Mouse (Mus musculus) olfactory bulb, adult 2 months (tissue): ENCODE measurements around the gene Sctr. TPM values are rescaled to one million over a fixed set of nuclear protein-coding genes. Genes with fewer than 3 reads are reported as not detected.
A peak's percentile ranks its signal among the peaks of the same experiment; 100 is the strongest.

ENCODE experiments used
- H3K27ac ChIP-seq: fragments of 200-500 bp; 2 replicates; pipeline ENCODE4 v1.5.1; 2012; ENCODE audit warnings: low read depth, low read length; ENCODE audit not compliant: insufficient read depth
- H3K4me1 ChIP-seq: fragments of 200-500 bp; 2 replicates; pipeline ENCODE4 v1.6.1; 2012; ENCODE audit warnings: low read length; ENCODE audit not compliant: control insufficient read depth, insufficient read depth
- H3K4me3 ChIP-seq: fragments of 200-500 bp; 2 replicates; pipeline ENCODE4 v1.5.1; 2012; ENCODE audit warnings: mild to moderate bottlenecking, low read depth, low read length, moderate library complexity; ENCODE audit not compliant: insufficient read depth
- CTCF ChIP-seq: fragments of 200-500 bp; IDR thresholded peaks from 2 replicates; pipeline ENCODE4 v1.5.1; 2012; ENCODE audit warnings: low read depth, mild to moderate bottlenecking, low read length, moderate library complexity; ENCODE audit not compliant: insufficient read depth
- POLR2A ChIP-seq: fragments of 200-500 bp; IDR thresholded peaks from 2 replicates; pipeline ENCODE4 v1.6.1; 2012; ENCODE audit warnings: mild to moderate bottlenecking, low read depth, low read length, moderate library complexity; ENCODE audit not compliant: insufficient read depth
- WGBS: fragments of 180-500 bp; shearing (Covaris S2); methylation state at CpG from one replicate; pipeline ENCODE4 v1.1.7; 2018; 5-methylcytosine and 5-hydroxymethylcytosine counted together
- polyA plus RNA-seq: library from polyadenylated mRNA; stranded (reverse); fragments of >200 nt; gene quantifications from 2 replicates; pipeline ENCODE4 v1.2.4, GENCODE M21; 2012; ENCODE audit warnings: low replicate concordance; ENCODE audit not compliant: missing spikeins, insufficient read depth, insufficient read length

The Sctr gene
- polyA plus RNA-seq, 1 experiment, result not detected

DNA sequence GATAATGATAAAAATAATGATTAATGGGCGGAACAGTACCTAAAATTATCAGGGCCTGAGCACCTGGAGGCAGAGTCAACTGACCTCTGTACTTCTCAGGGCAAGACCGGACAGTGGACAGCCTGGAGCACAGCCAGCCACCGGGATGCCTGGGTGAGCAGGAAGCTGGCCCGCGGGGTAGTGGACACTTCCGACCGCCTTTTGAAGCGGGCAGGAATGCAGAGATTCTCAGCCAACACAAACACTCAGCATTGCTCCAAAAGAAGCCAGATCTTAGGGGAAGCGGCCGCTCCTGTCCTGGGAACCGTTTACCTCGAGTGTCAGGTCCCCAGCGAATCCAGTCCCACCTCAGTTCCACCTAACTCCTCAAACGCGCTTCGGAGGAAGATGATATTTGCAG is 66.2 kb downstream of the Sctr start:
- Histone ChIP-seq H3K27ac (no peak overlapping the region), H3K4me1 (peaks cover 18% of the 10 kb centered on the region), H3K4me3 (peak overlapping the region; percentile 19; the same call in 1 of the 2 replicates)
- TF ChIP-seq POLR2A, result no peak
- no peak for TF ChIP-seq CTCF
- WGBS, result 19% methylated on average over 16 of the region's 16 CpGs

DNA sequence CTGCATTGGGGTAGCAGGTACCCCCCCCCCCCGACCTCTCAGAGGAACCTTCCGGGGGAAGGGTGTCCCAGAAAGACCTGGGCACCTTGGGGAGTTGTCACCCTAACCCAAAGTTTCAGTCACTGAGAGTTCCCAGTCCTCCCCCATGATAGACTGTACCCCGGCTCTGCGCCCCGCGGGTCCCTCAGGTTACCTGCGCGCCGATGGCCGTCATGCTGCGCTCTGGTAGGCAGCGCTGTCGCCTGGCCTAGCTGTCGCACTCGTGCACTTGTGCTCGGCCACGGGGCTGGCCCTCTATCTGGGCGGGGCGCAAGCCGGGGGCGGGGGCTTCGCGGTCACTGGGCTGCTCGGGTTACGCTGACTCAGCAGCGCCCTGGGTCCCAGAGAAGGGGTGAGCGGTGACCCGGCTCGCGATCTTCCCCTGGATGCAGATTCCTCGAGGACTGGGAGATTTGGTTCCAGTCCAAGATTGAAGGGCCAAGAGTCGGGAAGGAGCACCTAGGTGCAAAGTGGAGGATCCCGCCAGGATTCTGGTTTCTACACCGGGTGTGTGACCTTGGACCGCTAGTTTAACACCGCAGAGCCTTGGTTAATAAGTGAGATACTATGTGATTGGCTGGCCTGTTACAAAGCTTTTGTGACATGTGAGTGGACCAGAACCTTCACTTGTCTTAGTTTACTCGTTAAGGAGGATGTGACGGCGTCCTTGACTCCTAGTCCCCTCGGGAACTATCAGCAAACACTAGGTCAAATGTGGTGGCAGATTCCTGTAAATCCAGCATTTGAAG is 67.0 kb downstream of the Sctr start, which contains the start of gene Tmem37:
Tmem37 (minus strand) TSS at position 556 of the 788 bp plus-strand sequence.
- no peak within 1 kb of the TSS for H3K27ac ChIP-seq
- TF ChIP-seq POLR2A, result no peak
- no peak for TF ChIP-seq CTCF
- H3K4me3 ChIP-seq, result peak within 1 kb of the TSS; percentile 19
- peaks cover 18% of the 10 kb centered on the region for H3K4me1 ChIP-seq
- WGBS, result 12% methylated on average over 40 of the region's 40 CpGs

- TF ChIP-seq POLR2A (no peak), CTCF (no peak)
- H3K4me1 ChIP-seq, result peaks cover 18% of the 10 kb centered on the region
- 27% methylated on average over 4 of the region's 4 CpGs for WGBS
- no peak overlapping the region for H3K4me3 ChIP-seq
- no peak overlapping the region for H3K27ac ChIP-seq
Observed at GRCm38 (mm10) chr1:120074307-120074702, 67.6 kb downstream of the Sctr start.

- no peak for TF ChIP-seq CTCF
- no peak for TF ChIP-seq POLR2A
- Histone ChIP-seq H3K4me1 (peaks cover 18% of the 10 kb centered on the region), H3K27ac (no peak overlapping the region), H3K4me3 (no peak overlapping the region)
- WGBS, result 85% methylated on average over 4 of the region's 4 CpGs
Observed at GRCm38 (mm10) chr1:120074931-120075330, 68.2 kb downstream of the Sctr start.

GRCm38 (mm10) chr1:120075507-120075906 is 68.8 kb downstream of the Sctr start:
- Histone ChIP-seq H3K4me3 (no peak overlapping the region), H3K27ac (no peak overlapping the region), H3K4me1 (peaks cover 18% of the 10 kb centered on the region)
- 91% methylated on average over 5 of the region's 5 CpGs for WGBS
- TF ChIP-seq POLR2A (no peak), CTCF (no peak)

GRCm38 (mm10) chr1:120077746-120078410 is 71.2 kb downstream of the Sctr start:
- no peak overlapping the region for H3K27ac ChIP-seq
- 33% methylated on average over 9 of the region's 9 CpGs for WGBS
- no peak overlapping the region for H3K4me3 ChIP-seq
- no peak for TF ChIP-seq POLR2A
- TF ChIP-seq CTCF, result no peak
- H3K4me1 ChIP-seq, result peaks cover 18% of the 10 kb centered on the region

DNA sequence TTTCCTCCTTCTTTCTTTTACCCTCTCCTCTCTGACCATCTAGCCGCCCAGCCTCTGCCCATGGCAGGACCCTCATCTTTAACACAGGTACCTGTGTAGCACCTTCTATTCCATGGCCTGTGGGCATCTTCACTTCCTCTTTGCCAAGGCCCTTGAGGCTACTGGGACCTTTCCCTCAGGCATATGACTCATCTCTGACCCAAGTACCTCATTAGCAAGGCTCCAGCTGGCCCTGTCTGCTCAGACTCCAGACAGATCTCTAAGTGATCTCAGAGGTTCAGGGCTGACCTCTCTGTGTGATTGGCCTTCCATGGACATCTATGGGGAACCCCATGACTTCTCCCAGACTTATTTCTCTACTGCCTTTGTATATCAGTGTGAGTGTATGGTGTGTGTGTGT is 73.9 kb downstream of the Sctr start:
- peaks cover 6% of the 10 kb centered on the region for H3K4me1 ChIP-seq
- H3K4me3 ChIP-seq, result no peak overlapping the region
- no peak overlapping the region for H3K27ac ChIP-seq
- 94% methylated on average over 1 of the region's 1 CpGs for WGBS
- TF ChIP-seq POLR2A (no peak), CTCF (no peak)

- no peak overlapping the region for H3K27ac ChIP-seq
- no peak overlapping the region for H3K4me3 ChIP-seq
- H3K4me1 ChIP-seq, result peaks cover 6% of the 10 kb centered on the region
- WGBS, result 32% methylated on average over 7 of the region's 7 CpGs
- no peak for TF ChIP-seq POLR2A
- TF ChIP-seq CTCF, result no peak
Observed at GRCm38 (mm10) chr1:120082957-120083585, 76.4 kb downstream of the Sctr start.
